18 mouse cellular contexts compared by ENCODE assay signal in the genomic region with DNA sequence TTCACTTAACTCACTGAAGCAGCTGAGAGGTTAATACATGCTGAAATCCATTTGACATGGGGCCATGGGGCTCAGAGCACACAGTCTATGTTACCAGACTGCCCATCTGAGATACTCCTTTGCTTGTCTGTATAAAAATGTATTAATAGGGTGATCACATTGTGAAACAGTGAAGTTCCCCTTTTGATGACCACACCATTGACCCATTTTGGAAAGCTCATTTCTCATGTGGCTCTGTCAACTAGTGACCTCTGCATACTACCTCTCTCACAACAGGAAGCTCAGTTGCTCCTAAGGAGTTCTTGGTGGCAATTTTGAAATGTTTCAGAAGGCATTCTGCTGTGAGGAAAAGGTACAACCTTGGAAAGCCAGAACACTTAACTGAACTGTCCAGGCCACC.
"Had no signal": no experiment of that assay in that cellular context is flagged by ENCODE, and none has a peak within 500 bp of the region (broad histone marks: within the 10 kb centered on the region; RNA-seq: fewer than 3 reads in every experiment).

No protein-coding gene starts in this region.

- DNase-seq: kidney, adult 11 months; kidney, adult 8-10 months; kidney, postnatal 14 days; kidney, postnatal 4 days; left cerebral cortex, postnatal 4 days; lung, postnatal 10 days; midbrain, embryonic 14.5 days; retina, postnatal 1 day; right cerebral cortex, postnatal 25 days; thymus, postnatal 25 days had no signal

- H3K27me3 ChIP-seq: limb, embryonic 12.5 days; limb, embryonic 15.5 days; liver, embryonic 15.5 days; lung, embryonic 15.5 days had no signal

- H3K9me3 ChIP-seq: limb, embryonic 12.5 days; limb, embryonic 15.5 days; liver, embryonic 15.5 days; lung, embryonic 15.5 days; neural tube, embryonic 13.5 days had no signal

- H3K27ac ChIP-seq: limb, embryonic 12.5 days; limb, embryonic 15.5 days; liver, embryonic 15.5 days; lung, embryonic 15.5 days; macrophage; neural tube, embryonic 13.5 days; stomach, postnatal 0 days had no signal

- H3K9ac ChIP-seq: limb, embryonic 12.5 days; limb, embryonic 15.5 days; liver, embryonic 15.5 days; lung, embryonic 15.5 days; neural tube, embryonic 13.5 days had no signal

- H3K4me3 ChIP-seq: limb, embryonic 12.5 days; limb, embryonic 15.5 days; liver, embryonic 15.5 days; lung, embryonic 15.5 days; myocyte; neural tube, embryonic 13.5 days had no signal

- H3K36me3 ChIP-seq: limb, embryonic 12.5 days; limb, embryonic 15.5 days; liver, embryonic 15.5 days; lung, embryonic 15.5 days; neural tube, embryonic 13.5 days had no signal

- H3K4me1 ChIP-seq: limb, embryonic 12.5 days; limb, embryonic 15.5 days; liver, embryonic 15.5 days; lung, embryonic 15.5 days; neural tube, embryonic 13.5 days had no signal
